Mouse (Mus musculus) olfactory bulb, adult 2 months (tissue): ENCODE measurements at regions not wholly inside any gene's neighbourhood (a gene's known extent, or its start where the extent isn't known, plus 50 kb on each side); places are given as distances from the start of the nearest gene placed in this dataset.

Experiments used
- H3K27ac ChIP-seq: fragments of 200-500 bp; 2 replicates; pipeline ENCODE4 v1.5.1; 2012; ENCODE audit warnings: low read depth, low read length; ENCODE audit not compliant: insufficient read depth
- H3K4me1 ChIP-seq: fragments of 200-500 bp; 2 replicates; pipeline ENCODE4 v1.6.1; 2012; ENCODE audit warnings: low read length; ENCODE audit not compliant: control insufficient read depth, insufficient read depth
- H3K4me3 ChIP-seq: fragments of 200-500 bp; 2 replicates; pipeline ENCODE4 v1.5.1; 2012; ENCODE audit warnings: mild to moderate bottlenecking, low read depth, low read length, moderate library complexity; ENCODE audit not compliant: insufficient read depth
- CTCF ChIP-seq: fragments of 200-500 bp; IDR thresholded peaks from 2 replicates; pipeline ENCODE4 v1.5.1; 2012; ENCODE audit warnings: low read depth, mild to moderate bottlenecking, low read length, moderate library complexity; ENCODE audit not compliant: insufficient read depth
- POLR2A ChIP-seq: fragments of 200-500 bp; IDR thresholded peaks from 2 replicates; pipeline ENCODE4 v1.6.1; 2012; ENCODE audit warnings: mild to moderate bottlenecking, low read depth, low read length, moderate library complexity; ENCODE audit not compliant: insufficient read depth
- WGBS: fragments of 180-500 bp; shearing (Covaris S2); methylation state at CpG from one replicate; pipeline ENCODE4 v1.1.7; 2018; 5-methylcytosine and 5-hydroxymethylcytosine counted together

DNA sequence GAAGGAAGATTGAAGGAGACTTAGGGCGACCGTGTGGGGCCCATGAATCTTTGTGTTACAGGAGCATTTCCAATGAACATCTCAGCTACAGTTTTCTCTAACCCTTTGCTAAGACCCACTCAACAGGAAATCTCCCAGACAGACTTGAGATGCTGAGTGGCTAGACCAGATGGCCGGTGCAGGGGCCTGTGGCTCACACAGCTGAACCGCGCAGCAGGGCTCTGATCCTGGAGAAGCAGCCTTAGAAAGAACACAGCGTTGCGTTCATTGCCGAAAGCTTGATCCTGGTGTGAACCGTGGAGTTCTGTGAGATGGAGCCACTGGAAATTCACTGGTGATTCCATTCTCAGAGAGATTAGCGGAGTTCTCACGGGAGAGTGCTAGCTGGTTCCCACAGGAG is 115.9 kb upstream of the Spata13 start:
- H3K4me3 ChIP-seq: no peak overlapping the region
- no peaks in the 10 kb centered on the region for H3K4me1 ChIP-seq
- 98% methylated on average over 11 of the region's 11 CpGs for WGBS
- TF ChIP-seq POLR2A: no peak
- TF ChIP-seq CTCF: no peak
- no peak overlapping the region for H3K27ac ChIP-seq

DNA sequence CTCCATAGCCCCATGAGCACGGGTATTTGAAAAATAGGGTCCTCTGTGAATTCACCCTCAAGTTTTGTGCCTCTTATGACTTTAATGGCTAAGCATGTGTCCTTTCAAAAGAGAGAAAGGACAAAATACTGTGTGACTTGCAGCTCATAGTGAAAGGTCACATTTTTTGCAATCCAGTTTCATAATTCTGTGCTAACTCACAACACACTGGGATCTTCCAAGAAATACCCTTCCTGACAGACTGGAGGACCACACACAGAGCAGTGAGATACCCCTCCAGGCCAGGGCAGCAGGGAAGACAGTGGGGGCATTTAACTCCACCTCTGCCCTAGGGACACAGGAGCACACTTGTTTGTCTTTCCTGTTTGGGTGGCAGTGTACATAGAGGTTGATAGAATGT is 110.8 kb upstream of the Spata13 start:
- Histone ChIP-seq H3K4me3 (no peak overlapping the region), H3K4me1 (peaks cover 8% of the 10 kb centered on the region), H3K27ac (no peak overlapping the region)
- WGBS: 73% methylated on average over 1 of the region's 1 CpGs
- TF ChIP-seq CTCF (no peak), POLR2A (no peak)

DNA sequence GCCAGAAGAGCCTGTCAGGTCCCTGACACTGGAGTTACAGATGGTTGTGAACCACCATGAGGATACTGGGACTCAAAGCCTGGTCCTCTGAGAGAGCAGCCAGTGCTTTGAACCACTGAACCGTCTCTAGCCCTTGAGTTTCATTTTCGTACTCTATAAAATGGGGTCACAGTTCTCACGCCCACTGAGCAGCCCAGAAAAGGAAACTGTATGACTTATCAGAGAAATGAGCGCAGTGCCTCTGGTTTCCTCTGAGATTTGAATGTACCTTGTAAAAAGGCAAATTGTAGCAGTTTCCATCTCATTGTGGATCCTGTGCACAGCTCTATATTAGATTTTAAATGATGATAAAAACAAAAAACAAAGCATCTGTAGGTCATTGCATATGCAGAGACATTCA is 108.9 kb upstream of the Spata13 start:
- Histone ChIP-seq H3K4me1 (peaks cover 8% of the 10 kb centered on the region), H3K27ac (no peak overlapping the region), H3K4me3 (no peak overlapping the region)
- TF ChIP-seq CTCF: no peak
- no peak for TF ChIP-seq POLR2A
- 73% methylated on average over 4 of the region's 4 CpGs for WGBS

DNA sequence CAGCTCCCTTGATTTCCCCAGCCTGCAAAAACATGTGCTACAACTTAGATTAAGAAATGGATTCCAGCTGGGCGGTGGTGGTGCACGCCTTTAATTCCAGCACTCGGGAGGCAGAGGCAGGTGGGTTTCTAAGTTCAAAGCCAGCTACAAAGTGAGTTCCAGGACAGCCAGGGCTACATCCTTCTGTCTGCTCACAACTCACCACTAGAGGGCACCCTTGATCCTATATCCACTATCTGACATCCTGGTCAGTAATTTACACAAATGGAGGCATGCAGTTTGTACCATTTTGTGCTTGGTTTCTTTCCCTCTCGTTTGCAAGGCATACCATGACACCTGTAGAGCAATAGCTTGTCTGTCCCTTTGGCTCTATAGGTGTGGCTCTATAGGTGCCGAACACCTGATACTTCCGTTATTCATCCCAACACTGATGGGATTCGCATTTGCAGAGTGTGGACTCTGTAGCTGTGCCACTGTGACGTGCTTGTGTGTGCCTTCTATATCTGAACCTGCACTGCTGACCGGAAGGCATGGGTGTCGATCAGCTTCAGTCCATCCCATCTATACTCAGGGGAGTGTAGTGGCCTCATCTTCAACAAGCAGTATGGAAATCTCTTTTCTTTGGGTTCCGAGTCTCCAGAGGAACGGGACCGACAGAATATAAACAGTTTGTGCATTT is 108.4 kb upstream of the Spata13 start:
- WGBS: 71% methylated on average over 13 of the region's 13 CpGs
- peak; percentile 37; the same call in 1 of the 2 replicates for TF ChIP-seq CTCF
- TF ChIP-seq POLR2A: no peak
- Histone ChIP-seq H3K27ac (no peak overlapping the region; the same call in 1 of the 2 replicates), H3K4me1 (peaks cover 12% of the 10 kb centered on the region), H3K4me3 (no peak overlapping the region)

DNA sequence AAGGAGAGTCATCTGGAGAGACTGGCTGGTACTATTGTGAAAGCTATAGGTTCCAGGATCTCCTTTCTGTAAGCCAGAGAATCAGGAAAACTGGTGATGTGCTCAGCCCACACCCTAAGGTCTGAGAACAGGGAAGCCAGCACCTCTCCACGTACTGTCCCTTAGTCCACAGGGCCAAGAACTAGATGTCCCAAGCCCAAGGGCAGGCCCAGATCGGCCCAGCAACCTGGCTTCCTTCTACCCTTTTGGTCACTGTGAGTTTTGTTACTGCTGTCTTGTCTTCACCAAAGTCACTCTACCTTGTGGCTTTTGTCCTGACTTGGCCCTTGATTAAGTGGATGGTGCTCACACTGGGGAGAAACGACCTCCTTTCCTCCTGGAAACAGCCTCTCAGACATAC is 107.8 kb upstream of the Spata13 start:
- peaks cover 13% of the 10 kb centered on the region for H3K4me1 ChIP-seq
- TF ChIP-seq POLR2A (no peak), CTCF (no peak)
- WGBS: 81% methylated on average over 3 of the region's 3 CpGs
- H3K27ac ChIP-seq: no peak overlapping the region; the same call in 1 of the 2 replicates
- H3K4me3 ChIP-seq: no peak overlapping the region

DNA sequence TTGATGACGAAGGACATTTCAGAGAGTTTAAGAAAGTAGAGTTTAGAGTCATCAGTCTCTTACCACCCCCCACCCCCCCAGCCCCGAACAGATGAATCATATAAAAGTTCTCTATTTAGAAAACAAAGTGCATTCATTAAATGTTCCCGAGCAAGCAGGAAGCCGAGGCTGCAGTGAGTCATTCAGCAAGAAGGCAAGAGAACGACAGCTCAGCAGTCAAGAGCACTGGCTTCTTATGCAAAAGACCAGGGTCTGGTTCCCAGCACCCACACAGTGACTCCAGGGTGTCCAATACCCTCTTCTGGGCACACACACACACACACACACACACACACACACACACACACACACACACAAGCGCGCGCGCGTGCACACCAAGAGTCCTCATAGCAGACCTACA is 107.0 kb upstream of the Spata13 start:
- WGBS: 63% methylated on average over 10 of the region's 10 CpGs

DNA sequence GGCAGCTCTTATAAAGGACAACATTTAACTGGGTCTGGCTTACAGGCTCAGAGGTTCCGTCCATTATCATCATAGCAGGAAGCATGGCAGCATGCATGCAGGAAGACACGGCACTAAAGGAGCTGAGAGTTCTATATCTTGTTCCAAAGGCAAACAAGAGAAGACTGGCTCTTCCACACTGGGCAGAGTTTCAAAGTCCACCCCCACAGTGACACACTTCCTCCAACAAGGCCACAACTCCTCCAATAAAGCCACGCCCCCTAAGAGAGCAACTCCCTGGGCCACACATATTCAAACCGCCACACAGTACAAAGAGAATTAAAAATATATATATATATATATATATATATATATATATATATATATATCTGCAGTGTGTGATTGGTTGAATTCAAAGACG is 105.8 kb upstream of the Spata13 start:
- 94% methylated on average over 5 of the region's 5 CpGs for WGBS

More for the DNA sequence above, 107.0 kb upstream of the Spata13 start:
- TF ChIP-seq POLR2A (no peak), CTCF (no peak)
- Histone ChIP-seq H3K4me3 (no peak overlapping the region), H3K4me1 (peaks cover 13% of the 10 kb centered on the region), H3K27ac (peak overlapping the region; percentile 69; the same call in 1 of the 2 replicates)

DNA sequence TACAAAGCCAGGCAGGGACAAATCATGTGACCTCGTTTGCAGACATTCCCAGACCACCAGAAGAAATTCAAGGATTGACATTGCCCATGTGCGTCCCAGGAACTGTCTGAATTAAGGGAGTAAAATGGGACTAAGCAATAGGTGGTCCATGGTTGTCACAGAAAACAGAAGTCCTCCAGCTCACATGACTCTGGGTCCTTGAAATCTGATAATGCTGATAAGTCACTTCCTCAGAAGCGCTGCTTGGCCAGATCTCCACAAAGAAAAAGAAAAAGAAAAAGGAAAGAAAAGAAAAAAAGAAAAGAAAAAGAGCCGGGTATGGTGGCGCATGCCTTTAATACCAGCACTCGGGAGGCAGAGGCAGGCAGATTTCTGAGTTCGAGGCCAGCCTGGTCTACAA is 105.3 kb upstream of the Spata13 start:
- Histone ChIP-seq H3K27ac (no peak overlapping the region), H3K4me3 (no peak overlapping the region), H3K4me1 (peaks cover 15% of the 10 kb centered on the region)
- 82% methylated on average over 7 of the region's 7 CpGs for WGBS
- no peak for TF ChIP-seq CTCF
- TF ChIP-seq POLR2A: no peak

More for the DNA sequence above, 105.8 kb upstream of the Spata13 start:
- Histone ChIP-seq H3K4me1 (peaks cover 13% of the 10 kb centered on the region), H3K4me3 (no peak overlapping the region), H3K27ac (no peak overlapping the region)
- TF ChIP-seq POLR2A (no peak), CTCF (no peak)

DNA sequence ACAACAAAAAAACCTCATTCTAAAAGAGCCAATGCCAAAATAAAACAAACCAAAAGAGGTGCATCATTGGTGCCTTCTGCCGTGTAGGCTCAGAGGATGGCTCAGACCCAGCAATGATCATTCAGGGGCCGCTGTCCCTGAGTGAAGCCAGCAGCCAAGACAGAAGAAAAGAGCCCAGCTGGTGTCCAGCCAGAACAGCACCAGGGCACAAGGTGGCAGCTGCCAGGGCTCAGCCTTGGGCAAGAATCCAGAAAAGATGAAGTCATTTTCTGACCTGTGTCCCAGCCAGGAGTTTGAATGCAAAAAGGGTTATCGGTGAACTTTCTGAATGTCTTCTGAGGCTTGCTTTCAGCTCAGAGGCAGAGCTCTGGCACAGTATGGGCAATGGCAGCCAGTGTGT is 104.8 kb upstream of the Spata13 start:
- 69% methylated on average over 3 of the region's 3 CpGs for WGBS
- H3K4me1 ChIP-seq: peaks cover 18% of the 10 kb centered on the region
- no peak for TF ChIP-seq CTCF
- TF ChIP-seq POLR2A: no peak
- no peak overlapping the region for H3K4me3 ChIP-seq
- H3K27ac ChIP-seq: no peak overlapping the region
